Mouse (Mus musculus): ENCODE data around the gene Cox5b. TPM values are rescaled to one million over a fixed set of nuclear protein-coding genes. Genes with fewer than 3 reads are reported as not detected.

Gene Cox5b
- polyA plus RNA-seq (2015; fragmentation: Nextera tagmentation; extraction: Ambion mirVana): 620 and 664 TPM in 2 replicates

- TF ChIP-seq EP300 (IDR thresholded peaks at IDR 0.05; ENCODE audit: low read depth): no peak
- TF ChIP-seq CTCF (IDR thresholded peaks at IDR 0.05; ENCODE audit: low read depth): no peak
- WGBS (ENCODE audit: insufficient replicate concordance): under 1% methylated on average over 66 of the region's 68 CpGs
- DNase-seq: peak; percentile 99
- Histone ChIP-seq H3K4me1 (ENCODE audit: insufficient read depth) (peaks cover 13% of the 10 kb centered on the region), H3K36me3 (replicated peaks; ENCODE audit: insufficient read depth, low read length) (peaks cover 13% of the 10 kb centered on the region), H3K9me3 (ENCODE audit: low read length) (no peaks in the 10 kb centered on the region), H3K4me3 (ENCODE audit: low read depth, low read length) (peak within 1 kb of the TSS; percentile 85), H3K9ac (replicated peaks) (peak within 1 kb of the TSS; percentile 93), H3K4me2 (ENCODE audit: low read depth, low read length) (peak within 1 kb of the TSS; percentile 95), H3K27ac (ENCODE audit: low read depth) (peak within 1 kb of the TSS; percentile 76), H3K27me3 (ENCODE audit: insufficient read depth, low read length) (no peaks in the 10 kb centered on the region)
- ATAC-seq: peak; percentile 95
These were observed at the start of gene Cox5b for GRCm38 (mm10) chr1:36691271-36692155. TSS of gene Cox5b (plus strand) at chr1:36691449.

GRCm38 (mm10) chr1:36643957-36644614 is 47.2 kb upstream of the Cox5b start:
- Histone ChIP-seq H3K4me2 (ENCODE audit: low read depth, low read length) (no peak overlapping the region), H3K36me3 (replicated peaks; ENCODE audit: insufficient read depth, low read length) (no peaks in the 10 kb centered on the region), H3K27ac (ENCODE audit: low read depth) (no peak overlapping the region), H3K27me3 (ENCODE audit: insufficient read depth, low read length) (no peaks in the 10 kb centered on the region), H3K4me3 (ENCODE audit: low read depth, low read length) (no peak overlapping the region), H3K4me1 (ENCODE audit: insufficient read depth) (no peaks in the 10 kb centered on the region), H3K9me3 (ENCODE audit: low read length) (no peaks in the 10 kb centered on the region), H3K9ac (replicated peaks) (no peak overlapping the region)
- 66% methylated on average over 7 of the region's 7 CpGs for WGBS (ENCODE audit: insufficient replicate concordance)
- TF ChIP-seq EP300 (IDR thresholded peaks at IDR 0.05; ENCODE audit: low read depth) (no peak), CTCF (IDR thresholded peaks at IDR 0.05; ENCODE audit: low read depth) (no peak)
- DNase-seq (no peak), ATAC-seq (peak; percentile 31; the same call in 1 of the 2 replicates)

- H3K4me3 ChIP-seq (ENCODE audit: low read depth, low read length): no peak overlapping the region
- 61% methylated on average over 9 of the region's 9 CpGs for WGBS (ENCODE audit: insufficient replicate concordance)
- no peaks in the 10 kb centered on the region for H3K4me1 ChIP-seq (ENCODE audit: insufficient read depth)
- no peaks in the 10 kb centered on the region for H3K27me3 ChIP-seq (ENCODE audit: insufficient read depth, low read length)
- ATAC-seq (no peak), DNase-seq (no peak)
- no peak for TF ChIP-seq CTCF (IDR thresholded peaks at IDR 0.05; ENCODE audit: low read depth)
- TF ChIP-seq EP300 (IDR thresholded peaks at IDR 0.05; ENCODE audit: low read depth): no peak
- no peak overlapping the region for H3K9ac ChIP-seq (replicated peaks)
- H3K36me3 ChIP-seq (replicated peaks; ENCODE audit: insufficient read depth, low read length): no peaks in the 10 kb centered on the region
- no peaks in the 10 kb centered on the region for H3K9me3 ChIP-seq (ENCODE audit: low read length)
- H3K4me2 ChIP-seq (ENCODE audit: low read depth, low read length): no peak overlapping the region
- H3K27ac ChIP-seq (ENCODE audit: low read depth): no peak overlapping the region
These were observed 46.6 kb upstream of the Cox5b start for GRCm38 (mm10) chr1:36644615-36645007.

GRCm38 (mm10) chr1:36646285-36646684 is 45.0 kb upstream of the Cox5b start:
- H3K27me3 ChIP-seq (ENCODE audit: insufficient read depth, low read length): no peaks in the 10 kb centered on the region
- no peak overlapping the region for H3K27ac ChIP-seq (ENCODE audit: low read depth)
- H3K36me3 ChIP-seq (replicated peaks; ENCODE audit: insufficient read depth, low read length): no peaks in the 10 kb centered on the region
- WGBS (ENCODE audit: insufficient replicate concordance): 58% methylated on average over 3 of the region's 3 CpGs
- H3K9ac ChIP-seq (replicated peaks): no peak overlapping the region
- H3K4me1 ChIP-seq (ENCODE audit: insufficient read depth): no peaks in the 10 kb centered on the region
- no peaks in the 10 kb centered on the region for H3K9me3 ChIP-seq (ENCODE audit: low read length)
- H3K4me3 ChIP-seq (ENCODE audit: low read depth, low read length): no peak overlapping the region
- no peak for TF ChIP-seq CTCF (IDR thresholded peaks at IDR 0.05; ENCODE audit: low read depth)
- TF ChIP-seq EP300 (IDR thresholded peaks at IDR 0.05; ENCODE audit: low read depth): no peak
- H3K4me2 ChIP-seq (ENCODE audit: low read depth, low read length): no peak overlapping the region
- DNase-seq: no peak
- ATAC-seq: no peak

- Histone ChIP-seq H3K9me3 (ENCODE audit: low read length) (no peaks in the 10 kb centered on the region), H3K27ac (ENCODE audit: low read depth) (no peak overlapping the region), H3K36me3 (replicated peaks; ENCODE audit: insufficient read depth, low read length) (no peaks in the 10 kb centered on the region), H3K4me2 (ENCODE audit: low read depth, low read length) (no peak overlapping the region), H3K4me1 (ENCODE audit: insufficient read depth) (no peaks in the 10 kb centered on the region), H3K9ac (replicated peaks) (no peak overlapping the region), H3K4me3 (ENCODE audit: low read depth, low read length) (no peak overlapping the region), H3K27me3 (ENCODE audit: insufficient read depth, low read length) (no peaks in the 10 kb centered on the region)
- ATAC-seq (no peak), DNase-seq (no peak)
- WGBS (ENCODE audit: insufficient replicate concordance): 50% methylated on average over 5 of the region's 5 CpGs
- TF ChIP-seq CTCF (IDR thresholded peaks at IDR 0.05; ENCODE audit: low read depth) (peak; percentile 14; the same call in 1 of the 2 replicates), EP300 (IDR thresholded peaks at IDR 0.05; ENCODE audit: low read depth) (no peak)
These were observed 43.6 kb upstream of the Cox5b start for GRCm38 (mm10) chr1:36647631-36648030.

- H3K36me3 ChIP-seq (replicated peaks; ENCODE audit: insufficient read depth, low read length): no peaks in the 10 kb centered on the region
- no peaks in the 10 kb centered on the region for H3K27me3 ChIP-seq (ENCODE audit: insufficient read depth, low read length)
- 72% methylated on average over 5 of the region's 5 CpGs for WGBS (ENCODE audit: insufficient replicate concordance)
- H3K9ac ChIP-seq (replicated peaks): no peak overlapping the region
- H3K4me1 ChIP-seq (ENCODE audit: insufficient read depth): no peaks in the 10 kb centered on the region
- no peaks in the 10 kb centered on the region for H3K9me3 ChIP-seq (ENCODE audit: low read length)
- no peak overlapping the region for H3K4me3 ChIP-seq (ENCODE audit: low read depth, low read length)
- H3K27ac ChIP-seq (ENCODE audit: low read depth): no peak overlapping the region
- no peak for ATAC-seq
- DNase-seq: no peak
- no peak overlapping the region for H3K4me2 ChIP-seq (ENCODE audit: low read depth, low read length)
- TF ChIP-seq EP300 (IDR thresholded peaks at IDR 0.05; ENCODE audit: low read depth) (no peak), CTCF (IDR thresholded peaks at IDR 0.05; ENCODE audit: low read depth) (no peak)
These were observed 36.2 kb upstream of the Cox5b start for GRCm38 (mm10) chr1:36655039-36655438.

Measured in liver, postnatal 0 days (tissue).